Mouse (Mus musculus) cerebellum, adult 9-11 months (tissue): ENCODE measurements at regions not wholly inside any gene's neighbourhood (a gene's known extent, or its start where the extent isn't known, plus 50 kb on each side); places are given as distances from the start of the nearest gene placed in this dataset.

Experiments
- DNase-seq: peaks from one replicate; pipeline ENCODE4 v3.0.0; 2022

- no peak for DNase-seq
Observed at GRCm38 (mm10) chr13:40652916-40653315, 85.3 kb downstream of the Tfap2a start.

- DNase-seq: peak; percentile 84
Observed at GRCm38 (mm10) chr13:40651056-40651455, 87.1 kb downstream of the Tfap2a start.

- DNase-seq: no peak
Observed at GRCm38 (mm10) chr13:40650036-40650709, 88.0 kb downstream of the Tfap2a start.

GRCm38 (mm10) chr13:40649096-40650035 is 88.8 kb downstream of the Tfap2a start:
- no peak for DNase-seq

- no peak for DNase-seq
Observed at GRCm38 (mm10) chr13:40646131-40646530, 92.0 kb downstream of the Tfap2a start.

GRCm38 (mm10) chr13:40645646-40646045 is 92.5 kb downstream of the Tfap2a start:
- DNase-seq: no peak

- DNase-seq: no peak
Observed at GRCm38 (mm10) chr13:40642931-40643330, 95.2 kb downstream of the Tfap2a start.

- DNase-seq: no peak
Observed at GRCm38 (mm10) chr13:40637269-40637668, 100.9 kb downstream of the Tfap2a start.

- DNase-seq: no peak
Observed at GRCm38 (mm10) chr13:40617881-40618280, 120.3 kb downstream of the Tfap2a start.

GRCm38 (mm10) chr13:40608526-40608925 is 129.7 kb downstream of the Tfap2a start:
- no peak for DNase-seq

- no peak for DNase-seq
Observed at GRCm38 (mm10) chr13:40606405-40607271, 131.5 kb downstream of the Tfap2a start.

- DNase-seq: no peak
Observed at GRCm38 (mm10) chr13:40605686-40606404, 132.3 kb downstream of the Tfap2a start.

- no peak for DNase-seq
Observed at GRCm38 (mm10) chr13:40574981-40575745, 163.0 kb downstream of the Tfap2a start.

- DNase-seq: no peak
Observed at GRCm38 (mm10) chr13:40569461-40569860, 168.7 kb downstream of the Tfap2a start.

- no peak for DNase-seq
Observed at GRCm38 (mm10) chr13:40567821-40568220, 170.4 kb downstream of the Tfap2a start.

GRCm38 (mm10) chr13:40564351-40564750 is 173.8 kb downstream of the Tfap2a start:
- DNase-seq: no peak

GRCm38 (mm10) chr13:40554368-40554767 is 183.8 kb downstream of the Tfap2a start:
- no peak for DNase-seq

- DNase-seq: no peak
Observed at GRCm38 (mm10) chr13:40525501-40525900, 164.3 kb upstream of the Ofcc1 start.

- no peak for DNase-seq
Observed at GRCm38 (mm10) chr13:40523115-40523514, 161.9 kb upstream of the Ofcc1 start.

- no peak for DNase-seq
Observed at GRCm38 (mm10) chr13:40518180-40518579, 156.9 kb upstream of the Ofcc1 start.

- no peak for DNase-seq
Observed at GRCm38 (mm10) chr13:40509290-40509689, 148.0 kb upstream of the Ofcc1 start.

- DNase-seq: no peak
Observed at GRCm38 (mm10) chr13:40480830-40481229, 119.6 kb upstream of the Ofcc1 start.
